Mouse (Mus musculus) granulocyte monocyte progenitor cell, adult 5-6 weeks (primary cell): ENCODE measurements around the gene Kcnh6. TPM values are rescaled to one million over a fixed set of nuclear protein-coding genes. Genes with fewer than 3 reads are reported as not detected.
"Not testable (repeated sequence)": the region's sequence is repeated elsewhere in the genome, so short reads cannot be mapped to it uniquely, and the experiment has no call there.

Experiments used
- ATAC-seq: replicated peaks from 2 replicates; pipeline ENCODE4 v1.8.0; 2016; ENCODE audit warnings: mild to moderate bottlenecking, moderate TSS enrichment, inconsistent platforms; ENCODE audit not compliant: poor library complexity, severe bottlenecking
- total RNA-seq, 2 experiments: library from RNA; stranded (forward) in 1 of 2; stranded (reverse) in 1 of 2; fragments of 200-712, 200-1000 nt in 1 of 2; fragments of >200 nt in 1 of 2; fragmentation: Nextera tagmentation in 1 of 2; gene quantifications; 2 replicates each; pipeline ENCODE4 v1.2.3; 2014 to 2017

Gene Kcnh6
- total RNA-seq, 2 experiments from 2014 or later = not detected

DNA sequence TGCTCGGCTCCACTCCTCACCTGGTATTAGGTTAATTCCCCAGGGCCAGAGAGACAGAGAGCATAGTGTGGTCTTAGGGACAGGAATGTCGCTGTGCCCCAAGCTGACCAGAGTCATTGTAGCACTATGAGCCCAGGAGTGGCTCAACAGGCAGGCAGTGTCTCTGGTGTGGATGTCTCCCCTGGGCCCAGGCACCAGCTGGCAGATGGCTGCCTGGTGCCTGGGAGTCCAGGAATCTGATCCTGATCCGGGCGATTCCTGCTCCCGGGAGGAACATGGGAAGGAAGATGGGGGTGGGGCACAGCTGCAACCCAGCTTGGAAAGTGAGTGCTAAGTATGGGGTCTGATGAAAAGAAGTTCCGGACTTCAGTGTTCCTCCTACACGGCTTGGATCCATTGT, 4.8 kb downstream of the Kcnh6 start:
- no peak for ATAC-seq

- ATAC-seq = no peak
These were observed 5.8 kb downstream of the Kcnh6 start for GRCm38 (mm10) chr11:106013556-106014225.

DNA sequence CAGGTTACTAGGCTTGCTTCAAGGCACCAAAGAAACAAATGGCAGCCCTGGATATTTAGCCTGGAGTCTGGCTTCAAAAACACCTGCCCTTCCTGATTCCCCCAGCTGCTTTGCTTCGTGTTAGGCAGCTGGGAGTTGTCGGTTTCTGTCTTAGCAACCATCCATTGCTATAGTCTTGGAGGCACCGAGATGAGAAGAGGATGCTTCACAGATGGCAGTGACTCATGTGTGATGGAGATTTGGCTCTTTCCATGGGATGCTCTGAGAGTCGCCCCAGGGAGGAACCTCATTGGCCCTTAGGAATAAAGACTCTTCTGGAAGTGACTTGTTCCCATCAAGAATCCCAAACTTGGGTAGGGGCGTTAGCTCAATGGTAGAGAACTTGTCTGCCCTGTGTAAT, 8.5 kb downstream of the Kcnh6 start:
- no peak for ATAC-seq

- ATAC-seq = peak; percentile 29; the same call in 1 of the 2 replicates
These were observed 12.3 kb downstream of the Kcnh6 start for GRCm38 (mm10) chr11:106020051-106020763.

- ATAC-seq = no peak
These were observed 17.9 kb downstream of the Kcnh6 start for GRCm38 (mm10) chr11:106025774-106026173.

DNA sequence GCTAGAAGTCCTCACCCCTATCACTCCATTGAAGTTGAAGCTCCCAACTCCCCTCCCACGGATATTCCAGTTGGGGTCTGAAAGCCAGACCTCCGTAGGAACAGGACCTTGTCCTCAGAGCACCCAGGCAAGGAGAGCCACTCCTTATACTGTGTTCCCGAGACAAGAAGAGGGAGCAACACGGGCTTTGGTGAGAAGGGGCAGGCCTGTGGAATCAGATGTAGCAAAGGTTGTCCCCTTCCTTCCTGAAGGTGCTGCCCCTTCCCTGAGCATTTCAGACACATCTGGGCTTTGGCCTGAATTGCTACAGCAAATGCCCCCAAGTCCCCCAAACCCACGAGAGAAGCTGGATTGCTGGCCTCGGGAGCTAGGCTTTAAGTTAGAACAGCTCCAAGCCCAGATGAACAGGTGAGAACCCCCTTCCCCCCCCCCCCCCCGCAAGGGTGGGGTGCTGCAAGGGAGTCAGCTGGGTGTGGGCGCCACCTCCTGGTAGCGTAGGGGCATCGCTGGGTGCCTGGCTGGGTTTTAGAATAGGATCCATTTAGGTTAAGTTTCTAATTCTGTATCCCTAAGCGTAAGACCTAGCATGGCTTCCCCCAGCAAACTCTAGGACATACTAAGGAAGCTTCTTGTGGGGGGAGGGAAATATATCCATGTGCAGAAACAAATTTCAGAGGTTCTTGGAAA, 18.7 kb downstream of the Kcnh6 start:
- ATAC-seq = peak; percentile 79

GRCm38 (mm10) chr11:106027607-106028006, 19.7 kb downstream of the Kcnh6 start:
- ATAC-seq = peak; percentile 21; the same call in 1 of the 2 replicates

DNA sequence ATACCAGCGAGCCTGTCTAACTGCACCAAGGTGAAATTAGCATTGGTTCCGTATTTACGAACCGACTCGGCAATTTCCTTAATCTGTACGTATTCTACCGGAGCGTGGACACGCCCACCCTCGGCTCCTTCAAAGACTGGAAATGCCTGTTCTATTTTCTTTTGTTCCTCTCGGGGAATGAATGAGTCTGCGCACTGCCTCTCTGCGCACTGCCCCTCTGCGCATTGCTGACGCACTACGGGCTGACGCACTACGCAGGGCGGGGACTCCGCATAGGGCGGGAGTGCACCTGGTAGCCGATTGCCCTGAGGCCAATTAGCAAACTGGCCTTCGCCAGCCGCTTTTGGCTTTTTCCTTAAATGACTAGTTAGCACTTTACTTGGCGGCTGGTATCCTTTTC, 24.1 kb downstream of the Kcnh6 start:
- ATAC-seq = not testable (repeated sequence)

DNA sequence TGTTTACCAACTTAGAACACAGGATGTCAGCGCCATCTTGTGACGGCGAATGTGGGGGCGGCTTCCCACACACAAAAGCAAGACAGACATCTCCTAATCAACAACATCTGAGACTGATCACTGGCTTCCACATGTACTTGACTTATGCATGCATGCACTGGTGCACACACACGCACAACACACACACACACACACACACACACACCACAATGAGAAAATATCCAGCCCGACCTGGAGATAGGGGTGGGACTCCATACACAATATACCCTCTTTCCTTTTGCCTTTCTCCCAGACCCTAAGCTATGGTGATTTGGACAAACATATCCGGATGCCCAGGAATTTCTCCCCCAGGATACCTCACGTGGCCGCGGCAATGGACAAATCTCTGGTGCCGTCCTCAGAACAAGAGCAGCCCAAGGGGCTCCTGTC, 25.6 kb downstream of the Kcnh6 start:
- ATAC-seq = peak; percentile 28; the same call in 1 of the 2 replicates

DNA sequence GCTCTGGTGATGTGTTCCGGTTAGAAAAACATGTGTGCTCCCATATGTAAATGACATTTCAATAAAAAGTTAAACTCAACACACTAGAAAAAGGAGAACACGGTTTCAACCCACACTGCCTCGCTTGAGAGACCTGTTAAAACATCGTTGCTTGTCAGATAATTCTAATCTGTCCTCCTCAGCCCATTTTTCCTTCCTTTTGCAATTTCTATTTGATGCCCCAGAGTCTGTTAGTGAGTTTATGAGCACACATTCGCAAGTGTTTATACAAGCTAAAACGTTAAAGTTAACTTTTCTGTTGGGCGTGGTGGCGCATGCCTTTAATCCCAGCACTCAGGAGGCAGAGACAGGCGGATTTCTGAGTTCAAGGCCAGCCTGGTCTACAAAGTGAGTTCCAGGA, 27.1 kb downstream of the Kcnh6 start:
- ATAC-seq = no peak

DNA sequence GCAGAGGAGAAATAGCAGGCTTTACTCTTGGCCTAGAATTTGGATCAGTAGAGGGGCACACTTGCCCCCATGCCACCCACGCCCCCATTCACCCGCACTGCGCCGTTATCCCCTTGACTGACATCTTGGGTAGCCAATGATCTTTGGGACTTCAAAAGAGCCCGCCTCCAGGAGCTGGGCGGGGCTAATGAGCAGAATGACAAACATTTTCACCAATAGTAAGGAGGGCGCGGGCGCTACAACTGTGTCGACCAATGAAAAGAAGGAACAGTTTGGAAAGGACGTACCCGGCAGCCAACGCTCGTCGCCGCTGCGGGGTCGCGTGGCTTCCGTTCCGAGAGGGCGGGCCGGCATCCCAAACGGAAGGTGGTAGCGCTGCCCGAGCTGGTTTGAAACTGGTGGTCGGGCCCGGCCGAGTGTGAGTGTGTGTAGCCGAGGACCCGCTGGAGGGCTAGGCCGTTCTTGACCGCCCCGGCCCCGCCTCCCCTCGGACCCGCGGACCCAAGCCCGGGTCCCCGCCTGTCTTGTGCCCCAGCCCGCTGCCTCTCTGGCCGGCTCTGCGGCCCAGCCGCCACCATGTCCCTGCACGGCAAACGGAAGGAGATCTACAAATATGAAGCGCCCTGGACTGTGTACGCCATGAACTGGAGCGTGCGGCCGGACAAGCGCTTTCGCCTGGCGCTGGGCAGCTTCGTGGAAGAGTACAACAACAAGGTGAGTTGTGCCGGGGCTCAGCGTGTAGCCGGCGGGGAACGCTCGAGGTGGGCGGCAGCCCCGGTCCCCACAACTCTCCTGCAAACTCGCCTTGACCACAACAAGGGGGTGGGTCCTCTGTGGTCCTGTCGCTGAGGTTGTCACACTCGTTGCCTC, 28.9 kb downstream of the Kcnh6 start, which contains the start of gene Dcaf7:
Gene Dcaf7, plus strand, starts transcription at position 325 of the 870 bp plus-strand sequence.
- ATAC-seq = peak; percentile 92

DNA sequence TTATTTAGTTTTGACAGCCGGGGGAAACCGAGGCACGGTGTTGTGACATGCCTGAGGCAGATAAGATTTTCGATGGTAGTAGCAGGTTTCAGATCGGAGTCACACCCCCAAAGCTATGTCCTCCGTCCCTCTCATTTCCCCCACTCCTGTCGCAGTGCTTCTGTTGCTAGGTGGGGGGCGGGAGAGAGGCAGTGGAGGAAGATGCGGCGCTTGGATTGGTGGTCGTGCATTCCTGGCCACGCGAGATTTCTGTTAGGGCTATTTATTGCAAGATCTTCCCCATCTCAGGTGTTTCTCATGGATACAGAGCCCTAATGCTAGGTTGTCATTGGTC, 29.5 kb downstream of the Kcnh6 start:
- ATAC-seq = peak; percentile 58

DNA sequence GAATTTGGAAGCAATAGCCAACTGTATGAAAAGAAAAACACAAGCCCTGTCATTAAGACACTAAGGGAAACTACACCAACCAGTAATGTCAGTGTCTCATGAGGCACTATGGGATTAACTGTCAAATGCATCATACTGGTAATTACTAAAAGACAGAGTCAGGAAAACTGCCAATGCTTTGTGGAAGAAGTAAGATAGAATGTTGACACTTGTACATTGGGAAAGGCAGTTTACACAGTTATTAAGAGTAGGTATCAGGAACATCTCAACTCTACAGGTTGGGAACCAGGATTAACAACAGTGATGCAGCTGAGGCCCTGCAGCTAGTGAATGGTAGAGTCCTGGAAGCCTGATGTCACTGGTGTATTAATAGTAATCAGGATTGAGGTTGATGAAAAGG, 36.4 kb downstream of the Kcnh6 start:
- no peak for ATAC-seq

- ATAC-seq = no peak
These were observed 37.3 kb downstream of the Kcnh6 start for GRCm38 (mm10) chr11:106045256-106045655.

DNA sequence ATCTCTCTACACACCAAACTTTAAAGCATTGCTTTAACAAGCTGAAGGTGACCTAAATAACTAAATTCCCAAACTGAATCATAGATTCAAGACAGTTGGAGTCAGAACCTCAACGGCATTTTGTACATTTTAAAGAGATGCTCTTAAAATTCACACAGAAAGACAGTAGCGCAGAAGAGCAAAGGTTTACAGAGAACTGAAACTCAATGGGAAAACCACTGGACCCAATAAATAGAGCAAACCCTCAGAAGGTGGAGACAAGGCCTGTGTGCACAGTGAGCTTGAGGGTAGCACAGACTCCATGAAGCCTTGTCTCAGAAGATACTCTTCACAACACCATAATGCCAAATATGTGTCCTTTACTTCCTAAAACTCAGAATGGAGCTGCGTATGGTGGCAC, 37.9 kb downstream of the Kcnh6 start:
- ATAC-seq = no peak

DNA sequence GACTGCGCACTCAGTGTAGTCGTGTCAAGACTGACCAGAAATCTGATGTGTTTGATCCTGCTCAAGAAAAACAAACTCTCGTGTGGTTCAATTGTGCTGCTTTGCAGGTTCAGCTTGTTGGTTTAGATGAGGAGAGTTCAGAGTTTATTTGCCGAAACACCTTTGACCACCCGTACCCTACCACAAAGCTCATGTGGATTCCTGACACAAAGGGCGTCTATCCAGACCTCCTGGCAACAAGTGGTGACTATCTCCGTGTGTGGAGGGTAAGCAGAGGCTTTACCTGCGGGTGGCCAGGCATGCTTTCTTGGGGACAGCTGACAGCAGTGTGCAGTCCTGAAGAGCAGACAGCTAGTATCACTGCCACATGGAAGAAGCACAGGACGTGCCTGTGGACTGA, 38.7 kb downstream of the Kcnh6 start:
- no peak for ATAC-seq

DNA sequence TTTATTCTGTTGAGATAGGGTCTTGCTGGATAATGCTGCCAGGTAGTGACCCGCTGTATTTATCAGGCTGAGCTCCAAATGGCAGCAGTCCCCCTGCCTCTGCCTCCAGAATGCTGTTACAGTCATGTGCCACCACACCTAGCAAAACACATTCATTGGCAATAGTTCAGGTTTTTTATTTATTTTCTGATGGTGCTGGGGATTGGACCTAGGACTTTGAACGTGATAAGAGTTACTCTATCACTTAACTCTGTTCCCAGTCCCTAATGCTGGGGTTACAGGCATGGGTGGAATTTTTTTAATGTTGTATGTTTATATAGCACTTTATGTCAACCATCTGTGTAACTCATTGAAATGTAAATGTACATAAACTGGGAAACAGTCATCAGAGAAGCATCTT, 46.0 kb downstream of the Kcnh6 start:
- no peak for ATAC-seq

- no peak for ATAC-seq
These were observed 46.7 kb downstream of the Kcnh6 start for GRCm38 (mm10) chr11:106054600-106054999.

- no peak for ATAC-seq
These were observed 47.4 kb downstream of the Kcnh6 start for GRCm38 (mm10) chr11:106055341-106055740.

- peak; percentile 65 for ATAC-seq
These were observed 49.0 kb downstream of the Kcnh6 start for GRCm38 (mm10) chr11:106056819-106057491.
